Mouse (Mus musculus) lung, embryonic 15.5 days (tissue): ENCODE measurements around the gene Grn. TPM values are rescaled to one million over a fixed set of nuclear protein-coding genes. Genes with fewer than 3 reads are reported as not detected.

Experiments
- ATAC-seq: fragments of 200-750 bp; cut with Nextera tagmentation; 2 replicates; pipeline ENCODE4 v1.8.0; 2017; ENCODE audit warnings: moderate number of reproducible peaks, borderline replicate concordance; ENCODE audit not compliant: low FRiP score, low TSS enrichment; ENCODE audit errors: extremely low read depth
- H3K27ac ChIP-seq: fragments of 300-500 bp; sonication (generic); 2 replicates; pipeline ENCODE4 v1.5.1; 2015; ENCODE audit warnings: moderate library complexity, mild to moderate bottlenecking, inconsistent platforms
- H3K27me3 ChIP-seq: fragments of 300-500 bp; sonication (generic); 2 replicates; pipeline ENCODE4 v1.6.1; 2015; ENCODE audit warnings: inconsistent platforms
- H3K36me3 ChIP-seq: fragments of 300-500 bp; sonication (generic); 2 replicates; pipeline ENCODE4 v1.6.1; 2015; ENCODE audit warnings: inconsistent platforms
- H3K4me1 ChIP-seq: fragments of 300-500 bp; sonication (generic); 2 replicates; pipeline ENCODE4 v1.6.1; 2015; ENCODE audit warnings: inconsistent platforms
- H3K4me2 ChIP-seq: fragments of 300-500 bp; sonication (generic); 2 replicates; pipeline ENCODE4 v1.6.1; 2015; ENCODE audit warnings: inconsistent platforms, mild to moderate bottlenecking, moderate library complexity
- H3K4me3 ChIP-seq: fragments of 300-500 bp; sonication (generic); 2 replicates; pipeline ENCODE4 v1.5.1; 2015; ENCODE audit warnings: mild to moderate bottlenecking, inconsistent platforms
- H3K9ac ChIP-seq: fragments of 300-500 bp; sonication (generic); 2 replicates; pipeline ENCODE4 v1.6.1; 2015; ENCODE audit warnings: inconsistent platforms
- H3K9me3 ChIP-seq: fragments of 300-500 bp; sonication (generic); 2 replicates; pipeline ENCODE4 v1.6.1; 2016; ENCODE audit warnings: inconsistent platforms
- WGBS: fragments of 180-500 bp; shearing (Covaris S2); methylation state at CpG from one replicate; pipeline ENCODE4 v1.1.7; 2015; 5-methylcytosine and 5-hydroxymethylcytosine counted together
- polyA plus RNA-seq: library from polyadenylated mRNA; unstranded; fragments of >200 nt; fragmentation: Nextera tagmentation; extraction: Ambion mirVana; gene quantifications from 2 replicates; pipeline ENCODE4 v1.2.1, GENCODE M21; 2015

Grn gene
- polyA plus RNA-seq, 1 experiment from 2014 or later = 174 TPM

DNA sequence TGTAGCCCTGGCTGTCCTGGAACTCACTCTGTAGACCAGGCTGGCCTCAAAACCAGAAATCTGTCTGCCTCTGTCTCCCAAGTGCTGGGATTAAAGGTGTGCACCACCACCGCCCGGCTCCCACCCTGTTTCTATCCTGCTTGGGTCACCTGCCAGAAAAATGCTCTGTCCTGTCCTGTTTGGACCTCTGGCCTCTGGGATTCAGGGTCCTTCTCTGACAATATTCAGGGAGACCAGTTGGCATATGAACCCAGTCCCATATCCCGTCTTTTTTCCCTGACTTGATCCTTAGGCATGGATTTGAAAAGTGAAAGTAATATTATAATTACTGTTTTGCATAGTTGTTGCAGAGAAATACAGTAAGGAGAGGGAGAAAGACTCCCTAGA is 1.6 kb downstream of the Grn start:
- H3K4me1 ChIP-seq = peaks cover 25% of the 10 kb centered on the region
- ATAC-seq = no peak
- no peak overlapping the region for H3K27ac ChIP-seq
- H3K27me3 ChIP-seq = no peaks in the 10 kb centered on the region
- peaks cover 20% of the 10 kb centered on the region for H3K36me3 ChIP-seq
- H3K9ac ChIP-seq = no peak overlapping the region
- no peak overlapping the region for H3K4me3 ChIP-seq
- no peak overlapping the region for H3K4me2 ChIP-seq
- 81% methylated on average over 3 of the region's 3 CpGs for WGBS
- no peaks in the 10 kb centered on the region for H3K9me3 ChIP-seq

- H3K4me1 ChIP-seq = peaks cover 30% of the 10 kb centered on the region
- peaks cover 24% of the 10 kb centered on the region for H3K36me3 ChIP-seq
- no peak overlapping the region for H3K4me2 ChIP-seq
- no peaks in the 10 kb centered on the region for H3K9me3 ChIP-seq
- no peak for ATAC-seq
- H3K27me3 ChIP-seq = no peaks in the 10 kb centered on the region
- no peak overlapping the region for H3K27ac ChIP-seq
- no peak overlapping the region for H3K9ac ChIP-seq
- WGBS = 49% methylated on average over 16 of the region's 16 CpGs
- no peak overlapping the region for H3K4me3 ChIP-seq
Measured at GRCm38 (mm10) chr11:102432115-102432843, 2.2 kb downstream of the Grn start.

DNA sequence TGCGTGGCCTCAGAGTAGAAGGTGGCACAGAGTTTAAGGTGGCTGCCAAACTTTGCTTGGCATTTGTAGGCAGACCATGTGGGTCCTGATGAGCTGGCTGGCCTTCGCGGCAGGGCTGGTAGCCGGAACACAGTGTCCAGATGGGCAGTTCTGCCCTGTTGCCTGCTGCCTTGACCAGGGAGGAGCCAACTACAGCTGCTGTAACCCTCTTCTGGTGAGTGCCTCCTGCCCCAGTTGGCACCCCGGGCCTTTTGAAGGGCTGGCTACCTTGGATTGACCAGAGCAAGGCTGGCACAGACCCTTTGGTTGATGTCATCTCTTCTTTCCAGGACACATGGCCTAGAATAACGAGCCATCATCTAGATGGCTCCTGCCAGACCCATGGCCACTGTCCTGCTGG is 2.8 kb downstream of the Grn start:
- Histone ChIP-seq H3K9ac (no peak overlapping the region), H3K9me3 (no peaks in the 10 kb centered on the region), H3K36me3 (peaks cover 27% of the 10 kb centered on the region), H3K4me2 (no peak overlapping the region), H3K4me3 (no peak overlapping the region), H3K27me3 (no peaks in the 10 kb centered on the region), H3K27ac (no peak overlapping the region), H3K4me1 (peaks cover 37% of the 10 kb centered on the region)
- ATAC-seq = no peak
- WGBS = 92% methylated on average over 6 of the region's 6 CpGs

DNA sequence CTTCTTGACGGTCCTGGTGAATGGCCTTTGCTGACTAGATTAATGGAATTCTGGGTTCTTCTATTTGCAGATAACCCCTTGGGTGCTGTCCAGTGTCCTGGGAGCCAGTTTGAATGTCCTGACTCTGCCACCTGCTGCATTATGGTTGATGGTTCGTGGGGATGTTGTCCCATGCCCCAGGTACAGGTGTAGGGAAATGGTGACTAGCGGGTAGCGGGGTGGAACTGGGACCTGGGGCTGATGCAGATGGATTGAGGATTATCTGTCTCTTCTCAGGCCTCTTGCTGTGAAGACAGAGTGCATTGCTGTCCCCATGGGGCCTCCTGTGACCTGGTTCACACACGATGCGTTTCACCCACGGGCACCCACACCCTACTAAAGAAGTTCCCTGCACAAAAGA is 3.8 kb downstream of the Grn start:
- H3K4me1 ChIP-seq = peaks cover 46% of the 10 kb centered on the region
- peaks cover 32% of the 10 kb centered on the region for H3K36me3 ChIP-seq
- no peak for ATAC-seq

GRCm38 (mm10) chr11:102434406-102434805 is 4.3 kb downstream of the Grn start:
- Histone ChIP-seq H3K4me2 (no peak overlapping the region), H3K9ac (no peak overlapping the region), H3K9me3 (no peaks in the 10 kb centered on the region), H3K36me3 (peaks cover 38% of the 10 kb centered on the region), H3K4me1 (peaks cover 42% of the 10 kb centered on the region), H3K4me3 (no peak overlapping the region), H3K27me3 (0 out of 2 replicates have a peak, but pooled peaks cover 4% of the 10 kb centered on the region), H3K27ac (no peak overlapping the region)
- WGBS = 12% methylated on average over 7 of the region's 7 CpGs
- no peak for ATAC-seq

More for the DNA sequence above, 3.8 kb downstream of the Grn start:
- 94% methylated on average over 7 of the region's 7 CpGs for WGBS
- Histone ChIP-seq H3K9me3 (no peaks in the 10 kb centered on the region), H3K4me3 (no peak overlapping the region), H3K4me2 (no peak overlapping the region), H3K27me3 (no peaks in the 10 kb centered on the region), H3K27ac (no peak overlapping the region), H3K9ac (no peak overlapping the region)

DNA sequence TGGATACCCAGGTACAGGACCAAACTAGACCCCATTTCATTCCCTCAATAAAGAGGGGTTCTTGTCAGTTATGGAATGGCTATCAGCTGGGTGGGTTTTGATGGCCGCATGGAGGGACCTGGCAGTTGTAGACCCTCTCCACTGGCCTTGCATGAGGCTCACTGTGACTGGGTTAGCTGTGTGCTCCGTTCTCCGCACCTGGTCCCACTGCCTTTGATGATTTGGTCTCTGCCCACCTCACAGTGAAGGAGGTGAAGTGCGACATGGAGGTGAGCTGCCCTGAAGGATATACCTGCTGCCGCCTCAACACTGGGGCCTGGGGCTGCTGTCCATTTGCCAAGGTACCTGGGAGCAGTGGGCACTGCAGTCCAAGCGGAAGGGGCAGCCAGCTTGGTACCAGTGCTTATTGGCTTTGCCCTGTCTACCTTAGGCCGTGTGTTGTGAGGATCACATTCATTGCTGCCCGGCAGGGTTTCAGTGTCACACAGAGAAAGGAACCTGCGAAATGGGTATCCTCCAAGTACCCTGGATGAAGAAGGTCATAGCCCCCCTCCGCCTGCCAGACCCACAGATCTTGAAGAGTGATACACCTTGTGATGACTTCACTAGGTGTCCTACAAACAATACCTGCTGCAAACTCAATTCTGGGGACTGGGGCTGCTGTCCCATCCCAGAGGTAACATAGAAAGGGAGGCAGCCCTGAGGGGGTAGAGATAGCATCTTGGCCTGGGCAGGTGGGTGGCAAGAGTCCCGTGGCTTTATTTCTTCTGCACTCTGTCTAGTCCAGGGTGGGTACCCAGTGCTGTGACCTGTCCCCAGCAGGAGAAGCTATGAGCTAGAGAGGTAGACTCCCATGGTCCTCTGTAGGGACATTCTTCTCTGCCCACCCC is 4.9 kb downstream of the Grn start:
- H3K4me3 ChIP-seq = no peak overlapping the region
- H3K36me3 ChIP-seq = peaks cover 44% of the 10 kb centered on the region
- no peak overlapping the region for H3K27ac ChIP-seq
- H3K4me2 ChIP-seq = no peak overlapping the region
- peaks cover 37% of the 10 kb centered on the region for H3K4me1 ChIP-seq
- H3K27me3 ChIP-seq = 0 out of 2 replicates have a peak, but pooled peaks cover 8% of the 10 kb centered on the region
- no peak for ATAC-seq
- WGBS = 89% methylated on average over 11 of the region's 11 CpGs
- no peak overlapping the region for H3K9ac ChIP-seq
- no peaks in the 10 kb centered on the region for H3K9me3 ChIP-seq

GRCm38 (mm10) chr11:102435754-102436470 is 5.8 kb downstream of the Grn start:
- H3K9me3 ChIP-seq = no peaks in the 10 kb centered on the region
- 90% methylated on average over 18 of the region's 18 CpGs for WGBS
- H3K36me3 ChIP-seq = peaks cover 50% of the 10 kb centered on the region
- ATAC-seq = no peak
- H3K27ac ChIP-seq = no peak overlapping the region
- peaks cover 37% of the 10 kb centered on the region for H3K4me1 ChIP-seq
- H3K27me3 ChIP-seq = 0 out of 2 replicates have a peak, but pooled peaks cover 8% of the 10 kb centered on the region
- H3K4me2 ChIP-seq = no peak overlapping the region
- no peak overlapping the region for H3K9ac ChIP-seq
- no peak overlapping the region for H3K4me3 ChIP-seq

DNA sequence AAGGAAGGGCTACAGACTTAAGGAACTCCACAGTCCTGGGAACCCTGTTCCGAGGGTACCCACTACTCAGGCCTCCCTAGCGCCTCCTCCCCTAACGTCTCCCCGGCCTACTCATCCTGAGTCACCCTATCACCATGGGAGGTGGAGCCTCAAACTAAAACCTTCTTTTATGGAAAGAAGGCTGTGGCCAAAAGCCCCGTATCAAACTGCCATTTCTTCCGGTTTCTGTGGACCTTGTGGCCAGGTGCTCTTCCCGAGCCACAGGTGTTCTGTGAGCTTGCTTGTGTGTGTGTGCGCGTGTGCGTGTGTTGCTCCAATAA is 6.3 kb downstream of the Grn start:
- 76% methylated on average over 10 of the region's 10 CpGs for WGBS
- Histone ChIP-seq H3K27ac (no peak overlapping the region), H3K36me3 (peaks cover 55% of the 10 kb centered on the region), H3K4me1 (peaks cover 33% of the 10 kb centered on the region), H3K4me3 (no peak overlapping the region), H3K9ac (no peak overlapping the region), H3K9me3 (no peaks in the 10 kb centered on the region), H3K27me3 (0 out of 2 replicates have a peak, but pooled peaks cover 8% of the 10 kb centered on the region), H3K4me2 (no peak overlapping the region)
- no peak for ATAC-seq

DNA sequence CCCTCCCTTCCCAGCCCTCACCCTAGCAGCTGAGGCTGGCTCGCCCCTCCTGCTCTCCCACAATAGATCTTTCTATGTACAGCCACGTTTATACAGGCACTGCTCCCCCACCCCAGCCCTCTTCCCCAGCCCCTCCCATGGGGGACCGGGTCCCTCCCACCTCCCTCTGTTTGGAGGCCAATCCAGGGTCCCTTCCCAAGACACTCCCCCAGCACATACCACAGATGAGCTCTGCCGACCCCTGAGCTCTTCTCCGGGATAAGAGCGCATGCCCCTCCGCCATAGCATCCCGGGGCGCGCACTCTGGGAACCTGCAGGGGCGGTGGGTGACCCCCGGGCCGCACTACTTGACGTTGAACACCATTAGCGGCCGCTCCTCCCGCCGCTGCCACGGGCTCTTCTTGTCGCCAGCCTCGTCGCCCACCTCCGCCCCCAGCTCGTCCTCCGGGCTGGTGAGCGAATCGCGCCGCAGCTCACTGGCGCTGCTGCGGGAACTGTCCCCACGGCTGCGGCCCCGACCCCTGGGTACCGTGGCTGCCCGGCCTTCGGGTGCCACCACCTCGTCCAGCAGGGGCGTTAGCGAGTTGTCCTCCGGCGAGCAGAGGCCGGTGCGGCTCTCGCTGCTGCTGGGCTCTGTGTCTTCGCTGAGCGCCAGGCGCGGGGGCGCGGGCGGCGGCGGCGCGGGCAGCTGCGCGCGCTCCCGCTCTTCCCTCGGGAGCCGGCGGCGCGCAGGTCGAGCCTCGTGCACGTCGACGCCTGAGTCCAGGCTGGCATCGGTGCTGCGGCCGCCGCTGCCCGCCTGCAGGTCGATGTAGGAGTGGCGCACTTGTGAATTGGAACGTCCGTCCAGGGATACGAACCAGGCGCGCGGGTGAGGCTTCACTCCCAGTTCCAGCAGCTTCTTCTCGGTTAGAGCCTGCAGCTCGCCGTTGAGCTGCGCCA is 7.3 kb downstream of the Grn start:
- Histone ChIP-seq H3K4me2 (peak overlapping the region; percentile 84), H3K27me3 (0 out of 2 replicates have a peak, but pooled peaks cover 8% of the 10 kb centered on the region), H3K27ac (no peak overlapping the region), H3K36me3 (peaks cover 64% of the 10 kb centered on the region), H3K9ac (peak overlapping the region; percentile 31), H3K4me3 (peak overlapping the region; percentile 39), H3K9me3 (no peaks in the 10 kb centered on the region), H3K4me1 (peaks cover 25% of the 10 kb centered on the region)
- WGBS = 7% methylated on average over 84 of the region's 87 CpGs
- ATAC-seq = peak; percentile 56; the same call in 1 of the 2 replicates

- WGBS = 14% methylated on average over 77 of the region's 77 CpGs
- ATAC-seq = peak; percentile 32; the same call in 1 of the 2 replicates
- H3K4me2 ChIP-seq = peak overlapping the region; percentile 84
- no peak overlapping the region for H3K27ac ChIP-seq
- 0 out of 2 replicates have a peak, but pooled peaks cover 8% of the 10 kb centered on the region for H3K27me3 ChIP-seq
- peaks cover 68% of the 10 kb centered on the region for H3K36me3 ChIP-seq
- no peaks in the 10 kb centered on the region for H3K9me3 ChIP-seq
- peak overlapping the region; percentile 39 for H3K4me3 ChIP-seq
- peak overlapping the region; percentile 38 for H3K9ac ChIP-seq
- peaks cover 24% of the 10 kb centered on the region for H3K4me1 ChIP-seq
Measured at GRCm38 (mm10) chr11:102438212-102439092, 8.3 kb downstream of the Grn start.
